Mouse (Mus musculus) spleen, adult 2 months (tissue): ENCODE results near the gene F3.

Source experiments
- CTCF ChIP-seq: fragments of 200-500 bp; IDR thresholded peaks from 2 replicates; pipeline ENCODE4 v1.5.1; 2011; ENCODE audit warnings: mild to moderate bottlenecking, inconsistent platforms; ENCODE audit not compliant: insufficient read depth, insufficient read length, insufficient replicate concordance; ENCODE audit errors: extremely low read depth
- POLR2A ChIP-seq: fragments of 200-500 bp; IDR thresholded peaks from 2 replicates; pipeline ENCODE4 v1.6.1; 2011; ENCODE audit warnings: low read depth, low read length, inconsistent platforms

DNA sequence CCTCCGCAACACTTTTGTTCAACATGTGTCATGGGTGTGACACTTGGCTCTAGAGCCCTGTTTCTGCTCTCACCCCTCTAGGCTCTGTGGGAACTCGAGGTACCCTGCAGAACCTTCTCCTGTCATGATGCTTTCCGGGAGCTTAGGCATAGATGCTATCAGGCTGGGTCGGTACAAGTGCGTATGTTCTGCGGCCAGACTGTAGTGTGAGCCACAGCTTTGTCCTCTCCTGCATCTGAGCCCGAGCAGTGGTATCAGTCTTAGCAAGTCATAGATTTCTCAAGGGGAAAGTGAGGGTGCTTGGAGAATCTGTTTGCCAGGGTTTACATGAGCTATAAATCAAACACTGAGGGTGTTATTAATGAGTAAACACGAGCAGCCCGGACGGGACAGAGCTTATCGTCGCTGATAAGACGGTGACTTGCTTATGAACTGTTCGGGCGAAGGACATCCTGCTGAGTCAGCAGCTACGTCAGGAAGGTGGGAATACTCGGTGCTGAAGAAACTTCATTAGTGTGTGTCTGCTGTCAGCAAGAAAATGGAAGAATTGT, 10.1 kb upstream of the F3 start:
- TF ChIP-seq POLR2A = no peak
- TF ChIP-seq CTCF = no peak
